Mouse (Mus musculus): Measurements from ENCODE around the gene Thoc5.

- TF ChIP-seq CTCF (IDR thresholded peaks at IDR 0.05; ENCODE audit: low read depth) (no peak), EP300 (IDR thresholded peaks at IDR 0.05; ENCODE audit: low read depth) (no peak)
These were observed 44.7 kb upstream of the Thoc5 start for GRCm38 (mm10) chr11:4850404-4850803.

All from liver, embryonic 14.5 days (tissue).